Mouse (Mus musculus) neutrophil, adult 5-6 weeks (primary cell): Measurements from ENCODE around the gene Atp11b. TPM values are rescaled to one million over a fixed set of nuclear protein-coding genes. Genes with fewer than 3 reads are reported as not detected.

ENCODE experiments used
- ATAC-seq: fragments of 151-379, 151-347 bp; 2 replicates; pipeline ENCODE4 v1.8.0; 2017; ENCODE audit warnings: mild to moderate bottlenecking, moderate TSS enrichment; ENCODE audit not compliant: insufficient number of reproducible peaks, poor library complexity, low FRiP score, severe bottlenecking; ENCODE audit errors: extremely low read depth
- total RNA-seq: library from RNA; stranded (forward); fragments of 200-1000 nt; gene quantifications from 2 replicates; pipeline ENCODE4 v1.2.3, GENCODE M21; 2017

The Atp11b gene
- total RNA-seq = 150 and 157 TPM in 2 replicates

- ATAC-seq = peak; percentile 97
These were observed at the start of gene Atp11b for GRCm38 (mm10) chr3:35753825-35754767. TSS of gene Atp11b (plus strand) at chr3:35754106.

GRCm38 (mm10) chr3:35704328-35704613, 49.6 kb upstream of the Atp11b start:
- ATAC-seq = no peak

GRCm38 (mm10) chr3:35719531-35720205, 34.2 kb upstream of the Atp11b start:
- no peak for ATAC-seq

- peak; percentile 92 for ATAC-seq
These were observed 33.1 kb upstream of the Atp11b start for GRCm38 (mm10) chr3:35720801-35721200.

- no peak for ATAC-seq
These were observed 32.0 kb upstream of the Atp11b start for GRCm38 (mm10) chr3:35721818-35722446.

GRCm38 (mm10) chr3:35722811-35723210, 31.1 kb upstream of the Atp11b start:
- ATAC-seq = no peak

GRCm38 (mm10) chr3:35723586-35724322, 30.2 kb upstream of the Atp11b start:
- no peak for ATAC-seq

GRCm38 (mm10) chr3:35725096-35725495, 28.8 kb upstream of the Atp11b start:
- no peak for ATAC-seq

GRCm38 (mm10) chr3:35726936-35727335, 27.0 kb upstream of the Atp11b start:
- no peak for ATAC-seq

- ATAC-seq = no peak
These were observed 24.4 kb upstream of the Atp11b start for GRCm38 (mm10) chr3:35729490-35729889.

- ATAC-seq = peak; percentile 71; the same call in 1 of the 2 replicates
These were observed 21.7 kb upstream of the Atp11b start for GRCm38 (mm10) chr3:35731981-35732777.

GRCm38 (mm10) chr3:35732778-35733147, 21.1 kb upstream of the Atp11b start:
- no peak for ATAC-seq

GRCm38 (mm10) chr3:35734509-35734908, 19.4 kb upstream of the Atp11b start:
- ATAC-seq = no peak

GRCm38 (mm10) chr3:35738071-35738470, 15.8 kb upstream of the Atp11b start:
- no peak for ATAC-seq

GRCm38 (mm10) chr3:35745010-35745409, 8.9 kb upstream of the Atp11b start:
- no peak for ATAC-seq

GRCm38 (mm10) chr3:35746840-35747456, 7.0 kb upstream of the Atp11b start:
- ATAC-seq = peak; percentile 87

- no peak for ATAC-seq
These were observed 3.6 kb upstream of the Atp11b start for GRCm38 (mm10) chr3:35750286-35750685.

- ATAC-seq = no peak
These were observed 2.2 kb upstream of the Atp11b start for GRCm38 (mm10) chr3:35751724-35752123.
